Mouse (Mus musculus) kidney, embryonic 16.5 days (tissue): ENCODE measurements at regions not wholly inside any gene's neighbourhood (a gene's known extent, or its start where the extent isn't known, plus 50 kb on each side); places are given as distances from the start of the nearest gene placed in this dataset.
A peak's percentile ranks its signal among the peaks of the same experiment; 100 is the strongest.

Experiments
- ATAC-seq: fragments of 200-750 bp; cut with Nextera tagmentation; 2 replicates; pipeline ENCODE4 v1.8.0; 2017; ENCODE audit warnings: moderate TSS enrichment; ENCODE audit not compliant: low FRiP score, low TSS enrichment
- H3K27ac ChIP-seq: fragments of 300-500 bp; sonication (generic); 2 replicates; pipeline ENCODE4 v1.5.1; 2014; ENCODE audit warnings: low read length
- H3K27me3 ChIP-seq: fragments of 300-500 bp; sonication (generic); 2 replicates; pipeline ENCODE4 v1.6.1; 2014; ENCODE audit warnings: low read length, control low read depth, mixed read lengths; ENCODE audit not compliant: insufficient read depth
- H3K36me3 ChIP-seq: fragments of 300-500 bp; sonication (generic); 2 replicates; pipeline ENCODE4 v1.6.1; 2014; ENCODE audit warnings: low read length, control low read depth, mixed read lengths; ENCODE audit not compliant: insufficient read depth
- H3K4me1 ChIP-seq: fragments of 300-500 bp; sonication (generic); 2 replicates; pipeline ENCODE4 v1.6.1; 2014; ENCODE audit warnings: low read length, control low read depth, mixed read lengths; ENCODE audit not compliant: insufficient read depth
- H3K4me2 ChIP-seq: fragments of 300-500 bp; sonication (generic); replicated peaks from 2 replicates; pipeline ENCODE4 v1.6.1; 2014; ENCODE audit warnings: low read depth, low read length
- H3K4me3 ChIP-seq: fragments of 300-500 bp; sonication (generic); 2 replicates; pipeline ENCODE4 v1.5.1; 2014; ENCODE audit warnings: mild to moderate bottlenecking, low read length
- H3K9ac ChIP-seq: fragments of 300-500 bp; sonication (generic); replicated peaks from 2 replicates; pipeline ENCODE4 v1.6.1; 2014; ENCODE audit warnings: low read length
- H3K9me3 ChIP-seq: fragments of 300-500 bp; sonication (generic); 2 replicates; pipeline ENCODE4 v1.6.1; 2016; ENCODE audit warnings: low read length, control low read depth
- WGBS: fragments of 180-500 bp; shearing (Covaris S2); extraction: QIAGEN DNeasy Blood & Tissue Kit; methylation state at CpG from one replicate; pipeline ENCODE4 v1.1.7; 2014; 5-methylcytosine and 5-hydroxymethylcytosine counted together

DNA sequence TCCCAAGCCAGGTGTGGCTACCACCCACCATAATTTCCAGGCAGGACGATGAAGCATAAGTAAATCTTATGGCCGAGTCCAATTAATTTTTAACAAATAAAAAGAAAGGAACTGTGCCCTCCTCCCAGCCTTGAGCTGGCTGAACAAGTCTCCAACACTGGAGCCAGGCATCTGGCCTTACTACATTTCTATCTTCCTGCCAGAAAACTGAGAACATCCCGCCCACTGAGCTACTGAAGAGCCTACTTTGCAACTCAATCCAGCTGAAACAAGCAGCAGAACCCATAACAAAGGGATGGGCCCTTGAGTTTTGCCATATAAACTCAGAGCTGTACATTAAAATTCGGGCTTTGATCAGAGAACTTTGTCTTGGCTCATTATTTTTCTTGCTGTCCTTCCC is 115.2 kb upstream of the Arhgap18 start:
- no peak overlapping the region for H3K9ac ChIP-seq
- no peaks in the 10 kb centered on the region for H3K4me1 ChIP-seq
- no peak overlapping the region for H3K27ac ChIP-seq
- WGBS: 66% methylated on average over 4 of the region's 4 CpGs
- no peaks in the 10 kb centered on the region for H3K36me3 ChIP-seq
- ATAC-seq: no peak
- H3K4me3 ChIP-seq: no peak overlapping the region
- no peaks in the 10 kb centered on the region for H3K27me3 ChIP-seq
- H3K4me2 ChIP-seq: no peak overlapping the region
- no peaks in the 10 kb centered on the region for H3K9me3 ChIP-seq

DNA sequence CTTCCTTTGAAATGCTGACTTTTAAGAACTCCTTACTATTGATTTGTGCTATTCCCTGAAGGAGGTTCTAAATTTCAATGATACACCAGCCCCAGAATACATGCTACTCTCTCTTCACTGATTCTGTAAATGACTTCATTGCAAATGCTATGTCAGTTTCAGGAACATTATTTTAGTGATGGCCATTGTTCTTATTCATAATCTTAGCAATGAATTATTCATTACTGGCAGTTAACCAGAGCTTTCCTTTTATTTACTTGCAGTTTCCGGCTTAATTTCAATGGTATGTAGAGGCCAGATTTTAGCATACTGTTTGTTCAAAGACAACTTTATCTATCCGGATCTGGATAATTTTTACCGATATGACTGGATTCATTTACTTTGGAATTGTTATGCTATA is 114.1 kb upstream of the Arhgap18 start:
- Histone ChIP-seq H3K9ac (no peak overlapping the region), H3K27ac (no peak overlapping the region), H3K4me3 (no peak overlapping the region), H3K27me3 (no peaks in the 10 kb centered on the region), H3K36me3 (no peaks in the 10 kb centered on the region), H3K4me2 (no peak overlapping the region), H3K4me1 (no peaks in the 10 kb centered on the region), H3K9me3 (no peaks in the 10 kb centered on the region)
- no peak for ATAC-seq
- WGBS: 86% methylated on average over 3 of the region's 3 CpGs

DNA sequence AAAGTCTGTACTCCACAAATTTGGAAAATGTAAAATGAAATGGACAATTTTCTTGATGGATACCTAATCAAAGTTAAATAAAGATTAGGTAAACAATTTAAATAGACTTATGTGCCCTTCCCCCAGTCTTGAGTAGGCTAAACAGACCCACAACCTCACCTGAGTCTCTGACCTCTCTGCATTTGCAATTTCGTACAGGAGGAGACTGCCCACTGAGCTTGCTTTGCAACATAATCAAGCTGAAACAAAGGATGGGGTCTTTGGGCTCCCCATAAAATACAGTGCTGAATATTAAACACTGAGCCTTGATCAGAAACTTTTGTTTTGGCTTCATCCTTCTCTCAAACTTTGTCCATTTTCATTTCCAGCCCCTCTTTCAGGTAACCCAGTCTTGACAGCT is 100.1 kb upstream of the Arhgap18 start:
- no peak for ATAC-seq

DNA sequence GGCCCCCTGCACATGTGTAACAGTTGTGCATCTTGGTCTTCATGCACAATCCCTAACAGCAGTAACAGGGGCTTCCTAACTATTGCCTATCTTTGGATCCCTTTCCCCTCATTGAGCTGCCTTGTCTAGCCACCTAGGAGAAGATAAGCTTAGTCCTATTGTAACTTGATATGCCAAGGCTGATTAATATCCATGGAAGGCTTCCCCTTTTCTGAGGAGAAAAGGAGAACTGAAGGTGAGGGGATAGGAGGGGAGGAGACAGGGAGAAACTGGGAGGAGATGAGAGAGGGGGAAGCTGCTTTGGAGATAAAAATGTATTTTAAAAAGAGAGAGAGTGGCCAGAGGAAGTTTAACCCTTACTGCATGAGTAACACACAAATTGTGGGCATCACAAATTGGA is 89.0 kb upstream of the Arhgap18 start:
- no peak overlapping the region for H3K9ac ChIP-seq
- H3K4me1 ChIP-seq: no peaks in the 10 kb centered on the region
- H3K27me3 ChIP-seq: no peaks in the 10 kb centered on the region
- H3K4me3 ChIP-seq: no peak overlapping the region
- no peaks in the 10 kb centered on the region for H3K9me3 ChIP-seq
- H3K27ac ChIP-seq: no peak overlapping the region
- no peak for ATAC-seq
- no peaks in the 10 kb centered on the region for H3K36me3 ChIP-seq
- H3K4me2 ChIP-seq: no peak overlapping the region

More for the DNA sequence above, 100.1 kb upstream of the Arhgap18 start:
- no peak overlapping the region for H3K4me3 ChIP-seq
- H3K9me3 ChIP-seq: no peaks in the 10 kb centered on the region
- H3K27me3 ChIP-seq: no peaks in the 10 kb centered on the region
- H3K27ac ChIP-seq: no peak overlapping the region
- H3K4me1 ChIP-seq: no peaks in the 10 kb centered on the region
- no peak overlapping the region for H3K9ac ChIP-seq
- H3K4me2 ChIP-seq: no peak overlapping the region
- WGBS: 68% methylated on average over 1 of the region's 1 CpGs
- H3K36me3 ChIP-seq: no peaks in the 10 kb centered on the region

DNA sequence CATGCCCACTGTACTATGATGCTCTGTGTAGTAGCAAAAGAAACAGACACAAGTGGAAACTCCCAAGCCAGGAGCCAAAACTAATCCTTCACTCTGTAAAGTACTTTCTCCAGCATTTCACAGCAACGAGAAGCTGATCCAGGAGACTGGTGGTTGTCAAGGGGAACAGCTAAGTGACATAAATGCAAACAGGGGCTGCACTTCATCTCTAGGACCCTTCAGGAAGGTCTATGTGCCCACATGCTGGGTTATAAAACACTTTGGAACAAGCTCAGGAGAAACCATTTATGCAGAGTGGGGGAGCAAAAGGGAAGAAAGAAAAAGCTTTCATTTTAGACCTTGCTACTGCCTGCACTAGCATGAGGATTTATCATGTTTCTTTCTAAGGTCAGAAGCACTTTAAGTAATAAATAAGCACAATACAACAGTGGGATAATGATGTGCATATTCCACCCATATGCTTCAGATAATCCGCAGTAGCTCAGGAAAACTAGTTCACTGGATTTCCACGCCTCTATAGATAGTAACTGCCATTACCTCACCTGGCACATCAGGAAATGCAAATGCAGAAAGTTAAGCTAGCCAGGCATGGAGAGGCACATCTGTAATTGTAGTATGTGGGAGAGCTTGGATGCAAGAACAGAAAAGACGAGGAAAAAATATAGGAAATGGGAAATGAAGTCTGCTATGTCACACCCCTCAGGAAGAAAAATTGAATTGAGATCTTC is 73.6 kb upstream of the Arhgap18 start:
- no peaks in the 10 kb centered on the region for H3K4me1 ChIP-seq
- H3K9me3 ChIP-seq: no peaks in the 10 kb centered on the region
- no peaks in the 10 kb centered on the region for H3K36me3 ChIP-seq
- 49% methylated on average over 4 of the region's 4 CpGs for WGBS
- no peaks in the 10 kb centered on the region for H3K27me3 ChIP-seq
- no peak overlapping the region for H3K4me2 ChIP-seq
- ATAC-seq: no peak
- H3K27ac ChIP-seq: no peak overlapping the region
- H3K4me3 ChIP-seq: no peak overlapping the region
- H3K9ac ChIP-seq: no peak overlapping the region

DNA sequence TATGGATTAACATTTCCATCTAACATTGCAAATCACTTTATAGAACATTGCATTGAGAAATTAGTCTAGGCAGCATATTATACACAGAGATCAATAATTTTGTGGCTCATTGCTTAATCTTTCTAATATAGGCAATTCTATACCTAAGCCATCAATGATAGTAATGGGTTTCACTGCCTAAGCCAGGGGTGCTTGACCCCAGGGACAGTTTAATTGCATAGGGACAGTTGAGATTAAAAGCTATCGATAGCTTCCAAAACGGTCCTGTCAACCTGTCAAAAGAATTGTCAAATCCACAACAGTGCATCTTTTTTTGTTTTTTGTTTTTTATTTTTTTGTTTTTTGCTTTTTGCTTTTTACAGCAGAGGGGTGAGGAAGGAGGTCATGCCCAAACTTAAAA is 58.5 kb upstream of the Arhgap18 start:
- Histone ChIP-seq H3K27me3 (peaks cover 5% of the 10 kb centered on the region; the same call in 1 of the 2 replicates), H3K9ac (no peak overlapping the region), H3K27ac (no peak overlapping the region), H3K36me3 (no peaks in the 10 kb centered on the region), H3K4me1 (0 out of 2 replicates have a peak, but pooled peaks cover 7% of the 10 kb centered on the region), H3K4me3 (no peak overlapping the region), H3K9me3 (no peaks in the 10 kb centered on the region), H3K4me2 (peak overlapping the region; percentile 79)
- 79% methylated on average over 2 of the region's 2 CpGs for WGBS
- ATAC-seq: no peak

DNA sequence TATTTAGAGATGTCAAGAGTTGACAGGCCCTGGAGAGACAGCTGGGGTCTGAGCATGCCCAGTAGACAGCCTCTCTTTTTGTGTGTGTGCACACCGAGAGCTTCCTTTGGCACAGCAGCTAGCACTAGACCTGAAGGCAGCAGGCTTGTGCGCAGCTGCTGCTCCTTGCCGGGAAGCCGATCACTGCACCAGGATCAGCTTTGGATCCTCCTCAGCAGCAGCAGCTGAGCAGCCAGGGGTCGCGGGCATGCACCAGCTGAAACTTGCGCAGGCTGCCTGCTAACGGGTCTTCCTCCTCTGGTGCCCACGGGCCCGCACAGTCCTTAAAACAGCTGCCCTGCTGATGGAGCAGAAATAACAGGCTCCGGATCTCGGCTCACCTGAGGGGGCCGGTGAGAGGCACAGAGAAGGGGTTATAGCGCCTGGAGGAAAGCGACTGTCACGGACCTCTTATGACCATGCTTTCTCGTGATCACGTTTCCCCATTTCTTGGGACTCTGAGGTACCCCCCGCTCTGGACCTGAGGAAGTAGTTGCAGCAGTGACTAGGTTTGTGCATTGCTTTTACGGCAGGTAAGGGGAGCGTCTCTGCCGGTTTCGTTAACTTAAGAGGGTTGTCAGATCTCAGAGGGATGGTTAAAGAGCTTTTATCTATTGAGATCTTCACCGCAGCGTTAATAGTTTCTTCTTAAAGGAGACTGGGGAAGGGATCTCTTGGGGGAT is 57.8 kb upstream of the Arhgap18 start:
- Histone ChIP-seq H3K4me1 (0 out of 2 replicates have a peak, but pooled peaks cover 7% of the 10 kb centered on the region), H3K9ac (peak overlapping the region; percentile 50), H3K4me3 (peak overlapping the region; percentile 43), H3K27me3 (peaks cover 5% of the 10 kb centered on the region; the same call in 1 of the 2 replicates), H3K4me2 (peak overlapping the region; percentile 79), H3K36me3 (no peaks in the 10 kb centered on the region), H3K27ac (no peak overlapping the region), H3K9me3 (no peaks in the 10 kb centered on the region)
- peak; percentile 79 for ATAC-seq
- WGBS: 3% methylated on average over 25 of the region's 25 CpGs
